Mouse (Mus musculus) heart, embryonic 11.5 days (tissue): ENCODE measurements around the gene Chrna1. TPM values are rescaled to one million over a fixed set of nuclear protein-coding genes. Genes with fewer than 3 reads are reported as not detected.

Experiments
- ATAC-seq: fragments of 200-750 bp; cut with Nextera tagmentation; replicated peaks from 2 replicates; pipeline ENCODE4 v1.8.0; 2017; ENCODE audit warnings: moderate library complexity; ENCODE audit not compliant: insufficient number of reproducible peaks, low FRiP score, low TSS enrichment
- H3K27ac ChIP-seq: fragments of 300-500 bp; sonication (generic); 2 replicates; pipeline ENCODE4 v1.5.1; 2014; ENCODE audit warnings: mild to moderate bottlenecking, low read depth, low read length
- H3K27me3 ChIP-seq: fragments of 300-500 bp; sonication (generic); 2 replicates; pipeline ENCODE4 v1.6.1; 2014; ENCODE audit warnings: mild to moderate bottlenecking, low read length, mixed read lengths; ENCODE audit not compliant: control insufficient read depth, insufficient read depth
- H3K36me3 ChIP-seq: fragments of 300-500 bp; sonication (generic); 2 replicates; pipeline ENCODE4 v1.6.1; 2014; ENCODE audit warnings: mild to moderate bottlenecking, low read length, moderate library complexity, mixed read lengths; ENCODE audit not compliant: control insufficient read depth, insufficient read depth
- H3K4me1 ChIP-seq: fragments of 300-500 bp; sonication (generic); 2 replicates; pipeline ENCODE4 v1.6.1; 2014; ENCODE audit warnings: low read length; ENCODE audit not compliant: control insufficient read depth, insufficient read depth
- H3K4me2 ChIP-seq: fragments of 300-500 bp; sonication (generic); 2 replicates; pipeline ENCODE4 v1.6.1; 2014; ENCODE audit warnings: mild to moderate bottlenecking, moderate library complexity
- H3K4me3 ChIP-seq: fragments of 300-500 bp; sonication (generic); 2 replicates; pipeline ENCODE4 v1.5.1; 2014; ENCODE audit warnings: low read depth, low read length
- H3K9ac ChIP-seq: fragments of 300-500 bp; sonication (generic); 2 replicates; pipeline ENCODE4 v1.6.1; 2014; ENCODE audit warnings: mild to moderate bottlenecking, low read depth, low read length, moderate library complexity
- H3K9me3 ChIP-seq: fragments of 300-500 bp; sonication (generic); replicated peaks from 2 replicates; pipeline ENCODE4 v1.6.1; 2016; ENCODE audit warnings: low read length; ENCODE audit not compliant: control insufficient read depth
- WGBS: fragments of 180-500 bp; shearing (Covaris S2); extraction: QIAGEN DNeasy Blood & Tissue Kit; methylation state at CpG from one replicate; pipeline ENCODE4 v1.1.7; 2014; ENCODE audit not compliant: insufficient replicate concordance; 5-methylcytosine and 5-hydroxymethylcytosine counted together
- polyA plus RNA-seq: library from polyadenylated mRNA; unstranded; fragments of >200 nt; fragmentation: Nextera tagmentation; extraction: Ambion mirVana; gene quantifications from 2 replicates; pipeline ENCODE4 v1.2.1, GENCODE M21; 2014

The Chrna1 gene
- polyA plus RNA-seq, 1 experiment from 2014 or later = 0.33 TPM

GRCm38 (mm10) chr2:73518311-73518710 is 61.8 kb downstream of the Chrna1 start:
- no peaks in the 10 kb centered on the region for H3K27me3 ChIP-seq
- no peak overlapping the region for H3K27ac ChIP-seq
- peaks cover 6% of the 10 kb centered on the region for H3K4me1 ChIP-seq
- no peak overlapping the region for H3K9ac ChIP-seq
- no peak for ATAC-seq
- no peaks in the 10 kb centered on the region for H3K9me3 ChIP-seq
- H3K4me2 ChIP-seq = no peak overlapping the region
- H3K4me3 ChIP-seq = no peak overlapping the region
- 78% methylated on average over 2 of the region's 2 CpGs for WGBS
- no peaks in the 10 kb centered on the region for H3K36me3 ChIP-seq

GRCm38 (mm10) chr2:73514178-73514577 is 66.0 kb downstream of the Chrna1 start:
- Histone ChIP-seq H3K36me3 (no peaks in the 10 kb centered on the region), H3K4me3 (no peak overlapping the region), H3K9me3 (no peaks in the 10 kb centered on the region), H3K9ac (no peak overlapping the region), H3K4me2 (no peak overlapping the region), H3K4me1 (peaks cover 7% of the 10 kb centered on the region), H3K27ac (no peak overlapping the region), H3K27me3 (no peaks in the 10 kb centered on the region)
- WGBS = 81% methylated on average over 6 of the region's 6 CpGs
- no peak for ATAC-seq

Other genes starting within 250 kb of the Chrna1 start
- 4.9 and 5.8 TPM in 2 replicates for gene Gpr155, start 193.8 kb downstream of the Chrna1 start, polyA plus RNA-seq
- gene Wipf1, start 50.6 kb downstream of the Chrna1 start, polyA plus RNA-seq = 6.3 and 7.8 TPM in 2 replicates
- 21.4 and 21.5 TPM in 2 replicates for gene Chn1, start 195.0 kb upstream of the Chrna1 start, polyA plus RNA-seq